Mouse (Mus musculus): Measurements from ENCODE around the gene Thrb. TPM values are rescaled to one million over a fixed set of nuclear protein-coding genes. Genes with fewer than 3 reads are reported as not detected.

Gene Thrb
- polyA plus RNA-seq, 1 experiment from 2014 or later: 1.0 TPM

GRCm38 (mm10) chr14:17685491-17685890 is 25.4 kb downstream of the Thrb start:
- Histone ChIP-seq H3K9ac (replicated peaks; ENCODE audit: low read length) (no peak overlapping the region), H3K36me3 (replicated peaks; ENCODE audit: control insufficient read depth, insufficient read depth, low read depth, low read length) (no peaks in the 10 kb centered on the region), H3K27me3 (ENCODE audit: control insufficient read depth, insufficient read depth, low read length) (no peaks in the 10 kb centered on the region), H3K4me3 (ENCODE audit: low read depth, low read length) (no peak overlapping the region), H3K27ac (replicated peaks; ENCODE audit: low read depth, low read length) (no peak overlapping the region), H3K4me1 (ENCODE audit: control insufficient read depth, insufficient read depth, low read length) (no peaks in the 10 kb centered on the region), H3K9me3 (replicated peaks; ENCODE audit: control insufficient read depth, low read length) (no peaks in the 10 kb centered on the region), H3K4me2 (ENCODE audit: low read depth, low read length) (no peak overlapping the region)
- WGBS: 97% methylated on average over 3 of the region's 3 CpGs
- ATAC-seq (replicated peaks; ENCODE audit: insufficient number of reproducible peaks, low FRiP score, low TSS enrichment, low read depth): no peak
- no peak for DNase-seq (ENCODE audit: low spot score)

DNA sequence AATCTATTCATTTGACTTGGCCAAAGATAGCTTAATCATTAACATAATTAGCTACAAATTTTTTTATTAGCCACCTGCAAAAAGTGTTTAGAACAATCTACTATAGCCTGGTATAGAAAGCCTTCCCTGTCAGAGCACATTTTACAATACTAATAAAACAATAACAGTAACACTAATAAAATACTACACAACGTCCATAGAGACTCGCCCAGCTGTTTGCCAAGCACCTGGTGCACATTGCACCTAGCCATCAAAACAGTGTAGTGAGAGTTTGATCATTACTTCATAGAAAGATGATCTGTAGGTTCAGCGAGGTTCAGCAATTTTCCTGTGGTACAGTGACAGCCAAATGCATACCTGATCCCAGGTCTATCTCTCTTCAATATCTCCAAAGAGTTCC is 26.9 kb downstream of the Thrb start:
- Histone ChIP-seq H3K27ac (replicated peaks; ENCODE audit: low read depth, low read length) (no peak overlapping the region), H3K4me2 (ENCODE audit: low read depth, low read length) (no peak overlapping the region), H3K4me1 (ENCODE audit: control insufficient read depth, insufficient read depth, low read length) (no peaks in the 10 kb centered on the region), H3K36me3 (replicated peaks; ENCODE audit: control insufficient read depth, insufficient read depth, low read depth, low read length) (no peaks in the 10 kb centered on the region), H3K27me3 (ENCODE audit: control insufficient read depth, insufficient read depth, low read length) (no peaks in the 10 kb centered on the region), H3K4me3 (ENCODE audit: low read depth, low read length) (no peak overlapping the region), H3K9ac (replicated peaks; ENCODE audit: low read length) (no peak overlapping the region), H3K9me3 (replicated peaks; ENCODE audit: control insufficient read depth, low read length) (no peaks in the 10 kb centered on the region)
- 76% methylated on average over 3 of the region's 3 CpGs for WGBS
- ATAC-seq (replicated peaks; ENCODE audit: insufficient number of reproducible peaks, low FRiP score, low TSS enrichment, low read depth) (no peak), DNase-seq (ENCODE audit: low spot score) (no peak)

- H3K4me1 ChIP-seq (ENCODE audit: control insufficient read depth, insufficient read depth, low read length): no peaks in the 10 kb centered on the region
- no peaks in the 10 kb centered on the region for H3K9me3 ChIP-seq (replicated peaks; ENCODE audit: control insufficient read depth, low read length)
- 70% methylated on average over 1 of the region's 1 CpGs for WGBS
- H3K27ac ChIP-seq (replicated peaks; ENCODE audit: low read depth, low read length): no peak overlapping the region
- ATAC-seq (replicated peaks; ENCODE audit: insufficient number of reproducible peaks, low FRiP score, low TSS enrichment, low read depth) (no peak), DNase-seq (ENCODE audit: low spot score) (no peak)
- no peak overlapping the region for H3K4me2 ChIP-seq (ENCODE audit: low read depth, low read length)
- no peak overlapping the region for H3K9ac ChIP-seq (replicated peaks; ENCODE audit: low read length)
- no peaks in the 10 kb centered on the region for H3K27me3 ChIP-seq (ENCODE audit: control insufficient read depth, insufficient read depth, low read length)
- no peaks in the 10 kb centered on the region for H3K36me3 ChIP-seq (replicated peaks; ENCODE audit: control insufficient read depth, insufficient read depth, low read depth, low read length)
- H3K4me3 ChIP-seq (ENCODE audit: low read depth, low read length): no peak overlapping the region
Observed at GRCm38 (mm10) chr14:17691246-17691645, 31.2 kb downstream of the Thrb start.

- Histone ChIP-seq H3K36me3 (replicated peaks; ENCODE audit: control insufficient read depth, insufficient read depth, low read depth, low read length) (no peaks in the 10 kb centered on the region), H3K9ac (replicated peaks; ENCODE audit: low read length) (no peak overlapping the region), H3K9me3 (replicated peaks; ENCODE audit: control insufficient read depth, low read length) (no peaks in the 10 kb centered on the region), H3K4me3 (ENCODE audit: low read depth, low read length) (no peak overlapping the region), H3K4me2 (ENCODE audit: low read depth, low read length) (no peak overlapping the region), H3K27ac (replicated peaks; ENCODE audit: low read depth, low read length) (no peak overlapping the region), H3K27me3 (ENCODE audit: control insufficient read depth, insufficient read depth, low read length) (no peaks in the 10 kb centered on the region), H3K4me1 (ENCODE audit: control insufficient read depth, insufficient read depth, low read length) (no peaks in the 10 kb centered on the region)
- ATAC-seq (replicated peaks; ENCODE audit: insufficient number of reproducible peaks, low FRiP score, low TSS enrichment, low read depth): no peak
- DNase-seq (ENCODE audit: low spot score): no peak
- 83% methylated on average over 4 of the region's 4 CpGs for WGBS
Observed at GRCm38 (mm10) chr14:17695526-17695925, 35.5 kb downstream of the Thrb start.

DNA sequence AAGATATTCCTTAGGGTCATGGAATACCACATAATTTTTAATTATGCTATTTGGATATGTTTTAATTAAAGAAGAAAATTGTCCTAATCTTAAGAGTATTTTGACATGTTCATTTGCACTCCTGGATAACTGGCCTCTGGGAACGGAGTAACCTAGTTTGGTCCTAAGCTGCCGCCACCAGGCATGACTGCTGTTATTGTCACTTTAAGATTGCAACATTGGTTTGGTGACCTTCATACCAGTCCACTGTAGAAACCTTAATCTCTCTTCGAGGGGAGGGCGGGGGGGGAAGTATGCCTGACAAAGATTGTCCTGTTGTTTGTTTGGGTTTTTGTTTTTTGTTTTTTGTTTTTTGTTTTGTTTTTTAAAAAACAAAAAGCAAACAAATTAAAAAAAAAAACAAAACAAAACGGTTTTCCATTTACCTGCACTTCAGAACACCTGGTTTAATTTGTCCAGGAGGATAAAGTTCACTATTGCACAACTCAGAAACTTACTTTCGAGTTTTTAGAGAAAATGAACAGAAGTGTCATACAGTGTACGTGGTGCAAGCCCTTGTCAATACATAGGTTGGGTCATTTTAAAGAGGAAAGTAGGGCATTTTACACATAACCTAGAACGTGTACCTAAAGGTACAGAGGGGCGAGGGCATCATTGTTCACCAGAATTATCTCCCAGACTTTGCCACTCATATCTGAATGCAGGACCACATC is 38.0 kb downstream of the Thrb start:
- no peaks in the 10 kb centered on the region for H3K4me1 ChIP-seq (ENCODE audit: control insufficient read depth, insufficient read depth, low read length)
- H3K9me3 ChIP-seq (replicated peaks; ENCODE audit: control insufficient read depth, low read length): no peaks in the 10 kb centered on the region
- H3K4me3 ChIP-seq (ENCODE audit: low read depth, low read length): no peak overlapping the region
- H3K27ac ChIP-seq (replicated peaks; ENCODE audit: low read depth, low read length): no peak overlapping the region
- no peak for DNase-seq (ENCODE audit: low spot score)
- no peak overlapping the region for H3K9ac ChIP-seq (replicated peaks; ENCODE audit: low read length)
- 84% methylated on average over 9 of the region's 9 CpGs for WGBS
- no peak for ATAC-seq (replicated peaks; ENCODE audit: insufficient number of reproducible peaks, low FRiP score, low TSS enrichment, low read depth)
- H3K27me3 ChIP-seq (ENCODE audit: control insufficient read depth, insufficient read depth, low read length): no peaks in the 10 kb centered on the region
- no peak overlapping the region for H3K4me2 ChIP-seq (ENCODE audit: low read depth, low read length)
- H3K36me3 ChIP-seq (replicated peaks; ENCODE audit: control insufficient read depth, insufficient read depth, low read depth, low read length): no peaks in the 10 kb centered on the region

DNA sequence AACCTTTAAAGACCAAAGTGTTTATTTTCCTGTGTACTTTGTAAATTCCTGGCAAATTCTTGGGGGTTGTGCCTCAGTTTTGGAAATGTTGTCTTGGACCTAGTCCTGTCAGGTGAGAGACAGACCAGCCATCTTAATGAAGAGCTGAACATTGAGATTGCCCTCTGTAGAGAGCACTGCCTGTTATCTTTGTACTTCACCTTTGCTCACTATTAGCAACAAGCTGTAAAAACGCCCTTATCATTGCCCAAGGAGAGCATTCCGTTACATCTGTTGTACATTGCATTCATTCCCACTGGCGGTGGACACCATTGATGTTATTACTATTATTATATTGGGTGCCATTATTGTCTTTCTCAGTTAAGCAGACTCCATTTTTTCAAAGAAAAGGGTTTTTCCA is 40.2 kb downstream of the Thrb start:
- no peak for DNase-seq (ENCODE audit: low spot score)
- H3K27ac ChIP-seq (replicated peaks; ENCODE audit: low read depth, low read length): no peak overlapping the region
- H3K27me3 ChIP-seq (ENCODE audit: control insufficient read depth, insufficient read depth, low read length): no peaks in the 10 kb centered on the region
- no peak for ATAC-seq (replicated peaks; ENCODE audit: insufficient number of reproducible peaks, low FRiP score, low TSS enrichment, low read depth)
- no peak overlapping the region for H3K9ac ChIP-seq (replicated peaks; ENCODE audit: low read length)
- H3K36me3 ChIP-seq (replicated peaks; ENCODE audit: control insufficient read depth, insufficient read depth, low read depth, low read length): no peaks in the 10 kb centered on the region
- WGBS: 84% methylated on average over 3 of the region's 3 CpGs
- H3K9me3 ChIP-seq (replicated peaks; ENCODE audit: control insufficient read depth, low read length): no peaks in the 10 kb centered on the region
- H3K4me3 ChIP-seq (ENCODE audit: low read depth, low read length): no peak overlapping the region
- H3K4me1 ChIP-seq (ENCODE audit: control insufficient read depth, insufficient read depth, low read length): no peaks in the 10 kb centered on the region
- H3K4me2 ChIP-seq (ENCODE audit: low read depth, low read length): no peak overlapping the region

DNA sequence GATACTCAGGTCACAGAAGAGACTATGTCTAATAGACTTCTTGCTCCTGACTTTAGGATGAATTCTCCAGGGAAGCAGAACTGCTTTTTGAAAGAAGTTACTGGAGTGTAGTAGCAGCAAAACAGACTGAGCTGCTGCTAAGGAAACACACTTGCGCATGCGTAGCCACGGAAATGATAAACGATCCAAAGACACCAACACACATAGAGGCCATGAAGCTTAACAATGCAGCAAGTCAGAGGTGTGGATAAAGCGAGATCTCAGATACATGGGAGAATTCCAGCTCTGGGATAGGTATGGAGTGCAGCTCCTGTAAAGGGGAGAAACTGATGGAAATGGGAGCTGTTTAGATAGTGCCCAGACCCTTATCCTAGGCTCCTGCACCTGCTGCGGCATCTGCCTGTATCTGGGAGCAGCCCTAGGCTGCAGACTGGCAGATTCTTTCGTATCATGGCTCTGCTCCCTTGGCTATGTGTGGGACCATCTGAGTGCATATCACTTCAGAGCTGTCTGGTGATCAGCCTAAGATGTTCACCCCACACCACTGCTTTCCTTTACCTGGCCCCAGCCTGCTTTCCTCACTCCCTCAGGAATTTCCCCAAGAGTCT is 53.3 kb downstream of the Thrb start:
- 90% methylated on average over 7 of the region's 7 CpGs for WGBS
- no peak for DNase-seq (ENCODE audit: low spot score)
- no peaks in the 10 kb centered on the region for H3K9me3 ChIP-seq (replicated peaks; ENCODE audit: control insufficient read depth, low read length)

GRCm38 (mm10) chr14:17719494-17719893 is 59.4 kb downstream of the Thrb start:
- H3K9me3 ChIP-seq (replicated peaks; ENCODE audit: control insufficient read depth, low read length): no peaks in the 10 kb centered on the region
- DNase-seq (ENCODE audit: low spot score) (no peak), ATAC-seq (replicated peaks; ENCODE audit: insufficient number of reproducible peaks, low FRiP score, low TSS enrichment, low read depth) (no peak)
- no peaks in the 10 kb centered on the region for H3K36me3 ChIP-seq (replicated peaks; ENCODE audit: control insufficient read depth, insufficient read depth, low read depth, low read length)
- H3K27me3 ChIP-seq (ENCODE audit: control insufficient read depth, insufficient read depth, low read length): no peaks in the 10 kb centered on the region
- 91% methylated on average over 2 of the region's 2 CpGs for WGBS
- H3K27ac ChIP-seq (replicated peaks; ENCODE audit: low read depth, low read length): no peak overlapping the region
- no peak overlapping the region for H3K4me2 ChIP-seq (ENCODE audit: low read depth, low read length)
- no peak overlapping the region for H3K9ac ChIP-seq (replicated peaks; ENCODE audit: low read length)
- H3K4me3 ChIP-seq (ENCODE audit: low read depth, low read length): no peak overlapping the region
- no peaks in the 10 kb centered on the region for H3K4me1 ChIP-seq (ENCODE audit: control insufficient read depth, insufficient read depth, low read length)

More for the DNA sequence above, 53.3 kb downstream of the Thrb start:
- no peak overlapping the region for H3K9ac ChIP-seq (replicated peaks; ENCODE audit: low read length)
- H3K27ac ChIP-seq (replicated peaks; ENCODE audit: low read depth, low read length): no peak overlapping the region
- no peak overlapping the region for H3K4me2 ChIP-seq (ENCODE audit: low read depth, low read length)
- no peak overlapping the region for H3K4me3 ChIP-seq (ENCODE audit: low read depth, low read length)
- no peak for ATAC-seq (replicated peaks; ENCODE audit: insufficient number of reproducible peaks, low FRiP score, low TSS enrichment, low read depth)
- no peaks in the 10 kb centered on the region for H3K36me3 ChIP-seq (replicated peaks; ENCODE audit: control insufficient read depth, insufficient read depth, low read depth, low read length)
- H3K27me3 ChIP-seq (ENCODE audit: control insufficient read depth, insufficient read depth, low read length): no peaks in the 10 kb centered on the region
- H3K4me1 ChIP-seq (ENCODE audit: control insufficient read depth, insufficient read depth, low read length): no peaks in the 10 kb centered on the region
